Mouse (Mus musculus) testis, adult 2 months (tissue): ENCODE results near the gene St13.

Source experiments
- CTCF ChIP-seq: fragments of 200-500 bp; IDR thresholded peaks from 2 replicates; pipeline ENCODE4 v1.5.1; 2012; ENCODE audit warnings: low read depth, mild to moderate bottlenecking, inconsistent platforms, low read length, moderate library complexity; ENCODE audit not compliant: control insufficient read depth, insufficient read depth, insufficient replicate concordance
- POLR2A ChIP-seq: fragments of 200-500 bp; IDR thresholded peaks from 2 replicates; pipeline ENCODE4 v1.6.1; 2012; ENCODE audit warnings: low read depth, mild to moderate bottlenecking, inconsistent platforms, low read length, moderate library complexity; ENCODE audit not compliant: control insufficient read depth

DNA sequence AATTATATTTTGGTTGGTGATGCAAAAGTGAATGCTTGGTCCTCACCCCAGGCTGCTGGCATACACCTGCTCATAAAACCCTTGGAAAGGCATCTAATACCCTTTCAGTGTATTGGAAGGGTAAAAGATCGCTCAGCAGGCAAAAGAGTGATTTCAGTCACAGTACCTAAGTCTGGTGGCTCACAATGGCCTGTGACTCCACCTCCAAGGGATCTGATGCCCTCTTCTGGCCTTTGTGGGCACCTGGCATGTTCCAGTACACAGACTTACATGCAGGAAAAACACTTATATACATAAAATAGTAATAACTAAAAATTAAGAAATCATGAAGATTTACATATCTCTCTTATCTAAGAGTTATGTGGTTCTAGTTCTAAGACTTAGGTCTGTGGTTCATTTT lies 47.2 kb downstream of the St13 start:
- TF ChIP-seq POLR2A (no peak), CTCF (no peak)
